Mouse (Mus musculus) CH12.LX (cell line): ENCODE results near the gene Creb3l1. TPM values are rescaled to one million over a fixed set of nuclear protein-coding genes. Genes with fewer than 3 reads are reported as not detected.

ENCODE experiments used
- DNase-seq: peaks from one replicate; pipeline ENCODE4 v3.0.0-alpha.2; 2013; ENCODE audit errors: extremely low read depth
- H3K27ac ChIP-seq: 2 replicates; pipeline ENCODE4 v1.5.1; 2012; ENCODE audit warnings: low read depth, mild to moderate bottlenecking, control low read depth, moderate library complexity; ENCODE audit not compliant: insufficient read depth
- H3K27me3 ChIP-seq: replicated peaks from 2 replicates; pipeline ENCODE3; 2012; ENCODE audit warnings: inconsistent platforms
- H3K36me3 ChIP-seq, 2 experiments: replicated peaks in 1 of 2; 2 replicates each; pipeline versions ENCODE3 to v1.6.1; 2012; ENCODE audit warnings: inconsistent platforms in 1 of 2, low read length in 1 of 2, mild to moderate bottlenecking in 1 of 2, mixed read lengths in 1 of 2, moderate library complexity in 1 of 2; ENCODE audit not compliant: control insufficient read depth in 1 of 2, insufficient read depth in 1 of 2
- H3K4me1 ChIP-seq, 2 experiments: 2 replicates each; pipeline ENCODE4 v1.6.1; 2012; ENCODE audit warnings: inconsistent platforms in 1 of 2, moderate library complexity in 1 of 2; ENCODE audit not compliant: insufficient read depth in 2 of 2, control insufficient read depth in 1 of 2
- H3K4me2 ChIP-seq: 2 replicates; pipeline ENCODE4 v1.6.1; 2012; ENCODE audit warnings: low read depth, mild to moderate bottlenecking, control low read depth; ENCODE audit not compliant: poor library complexity, insufficient read depth, severe bottlenecking
- H3K4me3 ChIP-seq, 3 experiments: fragments of 150-350 bp in 1 of 3; sonication (generic) in 1 of 3; replicated peaks in 1 of 3; 2 replicates each; pipeline versions ENCODE3 to v1.5.1; 2011 to 2012; ENCODE audit warnings: low read depth in 2 of 3, low read length in 2 of 3, mild to moderate bottlenecking in 2 of 3, moderate library complexity in 2 of 3, control low read depth in 1 of 3, improper control_type of control experiment in 1 of 3, inconsistent platforms in 1 of 3, mixed read lengths in 1 of 3; ENCODE audit not compliant: poor library complexity in 1 of 3
- H3K79me2 ChIP-seq: replicated peaks from 2 replicates; pipeline ENCODE4 v1.6.1; 2012; ENCODE audit warnings: mild to moderate bottlenecking, moderate library complexity; ENCODE audit not compliant: control insufficient read depth, poor library complexity, insufficient read depth, severe bottlenecking; ENCODE audit errors: extremely low read depth
- H3K9ac ChIP-seq: 2 replicates; pipeline ENCODE4 v1.6.1; 2012; ENCODE audit warnings: low read depth, mild to moderate bottlenecking, control low read depth, moderate library complexity; ENCODE audit not compliant: insufficient read depth
- H3K9me3 ChIP-seq: replicated peaks from 2 replicates; pipeline ENCODE3; 2012; ENCODE audit warnings: low read length, inconsistent platforms, mixed read lengths
- CTCF ChIP-seq, 2 experiments: IDR thresholded peaks in 1 of 2; conservative IDR thresholded peaks in 1 of 2; 2 replicates each; pipeline ENCODE4 v1.5.1; 2011 to 2012; ENCODE audit warnings: low read depth in 2 of 2, low read length in 2 of 2, improper control_type of control experiment in 1 of 2, inconsistent platforms in 1 of 2, mild to moderate bottlenecking in 1 of 2, moderate library complexity in 1 of 2
- E2F4 ChIP-seq: IDR thresholded peaks from 2 replicates; pipeline ENCODE4 v1.6.1; 2011; ENCODE audit warnings: low read depth, low read length, improper control_type of control experiment; ENCODE audit not compliant: insufficient replicate concordance
- GABPA ChIP-seq: IDR thresholded peaks from 2 replicates; pipeline ENCODE4 v1.6.1; 2012; ENCODE audit warnings: low read depth, low read length, improper control_type of control experiment, inconsistent platforms; ENCODE audit not compliant: insufficient replicate concordance
- JUN ChIP-seq: IDR thresholded peaks from 2 replicates; pipeline ENCODE4 v1.6.1; 2011; ENCODE audit warnings: low read depth, mild to moderate bottlenecking, low read length, improper control_type of control experiment, moderate library complexity; ENCODE audit not compliant: insufficient read depth
- MAFK ChIP-seq: IDR thresholded peaks from 2 replicates; pipeline ENCODE4 v1.6.1; 2011; ENCODE audit warnings: low read length, improper control_type of control experiment; ENCODE audit not compliant: insufficient replicate concordance
- NELFE ChIP-seq: IDR thresholded peaks from 2 replicates; pipeline ENCODE4 v1.6.1; 2011; ENCODE audit warnings: low read depth, low read length, improper control_type of control experiment
- RAD21 ChIP-seq: IDR thresholded peaks from 2 replicates; pipeline ENCODE4 v1.6.1; 2011; ENCODE audit warnings: low read depth, mild to moderate bottlenecking, low read length, improper control_type of control experiment, moderate library complexity
- RCOR1 ChIP-seq: conservative IDR thresholded peaks from 2 replicates; pipeline ENCODE4 v1.6.1; 2012; ENCODE audit warnings: low read depth, mild to moderate bottlenecking, inconsistent platforms, low read length, improper control_type of control experiment
- SMC3 ChIP-seq: IDR thresholded peaks from 2 replicates; pipeline ENCODE4 v1.6.1; 2011; ENCODE audit warnings: low read depth, low read length, improper control_type of control experiment
- ZC3H11A ChIP-seq: IDR thresholded peaks from 2 replicates; pipeline ENCODE4 v1.6.1; 2012; ENCODE audit warnings: low read depth, mild to moderate bottlenecking, inconsistent platforms, low read length, improper control_type of control experiment
- dilution Hi-C: fragments of 300-500 bp; cut with MboI; formaldehyde crosslinking; loops from 2 replicates; pipeline ENCODE4 v1.14.3; 2020; ENCODE audit warnings: low sequenced_read_pairs; ENCODE audit not compliant: extremely low pct_unique_long_range_greater_than_20kb, extremely low pct_ligation_motif_present
- in situ Hi-C: fragments of 300-500 bp; cut with MboI; formaldehyde crosslinking; loops from 3 replicates; pipeline ENCODE4 v1.14.3; 2019; ENCODE audit warnings: low sequenced_read_pairs, low pct_ligation_motif_present, low pct_unique_long_range_greater_than_20kb, mixed read lengths
- polyA plus RNA-seq: library from polyadenylated mRNA; unstranded; fragments of >175 nt; gene quantifications from 2 replicates; pipeline ENCODE4 v1.2.1, GENCODE M21; 2012; ENCODE audit warnings: low read depth; ENCODE audit not compliant: insufficient read length
- total RNA-seq, 2 experiments: library from RNA; depleted of rRNA; stranded (reverse); fragments of 300-350 nt in 1 of 2; fragments of >200 nt in 1 of 2; gene quantifications; 2 replicates each; pipeline ENCODE4 v1.2.3; 2012 to 2014

The Creb3l1 gene
- total and polyA plus RNA-seq, 3 experiments: 0.08 to 2.0 (median 0.59) TPM

- no peak for TF ChIP-seq RAD21
- TF ChIP-seq MAFK: no peak
- no peak for TF ChIP-seq GABPA
- TF ChIP-seq CTCF (conservative IDR thresholded peaks at IDR 0.05 in 1 of 2, IDR thresholded peaks at IDR 0.05 in 1 of 2; ENCODE audit: low read depth in 2 of 2, low read length in 2 of 2): no peak
- TF ChIP-seq ZC3H11A: no peak
- no peak for TF ChIP-seq E2F4
- Histone ChIP-seq H3K9ac (no peak within 1 kb of the TSS), H3K27ac (no peak within 1 kb of the TSS), H3K4me3 (no peak within 1 kb of the TSS), H3K4me2 (no peak within 1 kb of the TSS), H3K27me3 (no peaks in the 10 kb centered on the region), H3K4me1 (peaks cover 29 to 58% of the 10 kb centered on the region in 2 experiments), H3K9me3 (no peaks in the 10 kb centered on the region), H3K79me2 (peaks cover 16% of the 10 kb centered on the region), H3K36me3 (peaks cover 22 to 69% of the 10 kb centered on the region in 2 experiments)
- in situ Hi-C loops: no loop called here
- dilution Hi-C loops: no loop called here
- no peak for DNase-seq
Observed at GRCm38 (mm10) chr2:91945483-91945882, 78.8 kb downstream of the Creb3l1 start, which contains the start of gene Gm9821. Gene Gm9821, plus strand, starts transcription at chr2:91945703.

GRCm38 (mm10) chr2:91944170-91944950 is 79.9 kb downstream of the Creb3l1 start:
- H3K79me2 ChIP-seq: peaks cover 10% of the 10 kb centered on the region
- peak; percentile 69 for DNase-seq
- H3K4me3 ChIP-seq: no peak overlapping the region
- H3K4me2 ChIP-seq: no peak overlapping the region
- dilution Hi-C loops (no loop called here), in situ Hi-C loops (loop anchor here (5.0 kb wide), 1 partner anchor 43 kb away; no protein-coding TSS in a partner anchor)
- H3K9ac ChIP-seq: no peak overlapping the region
- no peaks in the 10 kb centered on the region for H3K9me3 ChIP-seq
- no peaks in the 10 kb centered on the region for H3K27me3 ChIP-seq
- TF ChIP-seq RAD21: peak; percentile 75
- peak; percentile 67 to 88 for TF ChIP-seq CTCF (conservative IDR thresholded peaks at IDR 0.05 in 1 of 2, IDR thresholded peaks at IDR 0.05 in 1 of 2; ENCODE audit: low read depth in 2 of 2, low read length in 2 of 2)
- TF ChIP-seq JUN: no peak
- no peak for TF ChIP-seq E2F4
- TF ChIP-seq SMC3: peak; percentile 88
- peaks cover 33 to 80% of the 10 kb centered on the region in 2 experiments for H3K36me3 ChIP-seq
- peaks cover 23 to 50% of the 10 kb centered on the region in 2 experiments for H3K4me1 ChIP-seq
- H3K27ac ChIP-seq: no peak overlapping the region

GRCm38 (mm10) chr2:91942356-91942755 is 81.9 kb downstream of the Creb3l1 start:
- in situ Hi-C loops (loop anchor here (5.0 kb wide), 1 partner anchor 45 kb away; no protein-coding TSS in a partner anchor), dilution Hi-C loops (no loop called here)
- Histone ChIP-seq H3K9me3 (no peaks in the 10 kb centered on the region), H3K4me1 (peaks cover 6 to 30% of the 10 kb centered on the region in 2 experiments; a peak in 3 of 4 replicates), H3K9ac (no peak overlapping the region), H3K27ac (no peak overlapping the region), H3K79me2 (no peaks in the 10 kb centered on the region)
- TF ChIP-seq CTCF (conservative IDR thresholded peaks at IDR 0.05 in 1 of 2, IDR thresholded peaks at IDR 0.05 in 1 of 2; ENCODE audit: low read depth in 2 of 2, low read length in 2 of 2): peak; percentile 44 to 52; a peak in 3 of 4 replicates
- no peak for TF ChIP-seq NELFE
- TF ChIP-seq SMC3: peak; percentile 10; the same call in 1 of the 2 replicates
- TF ChIP-seq RCOR1: no peak
- TF ChIP-seq, all 38 proteins: peak for 2
- DNase-seq: no peak
- Histone ChIP-seq H3K4me3 (no peak overlapping the region), H3K27me3 (no peaks in the 10 kb centered on the region), H3K36me3 (peaks cover 53 to 93% of the 10 kb centered on the region in 2 experiments), H3K4me2 (no peak overlapping the region)
